Mouse (Mus musculus): ENCODE data around the gene Galnt16. TPM values are rescaled to one million over a fixed set of nuclear protein-coding genes. Genes with fewer than 3 reads are reported as not detected.

Gene Galnt16
- total and polyA plus RNA-seq, 3 experiments, result 0.08 TPM; not detected in 2

DNA sequence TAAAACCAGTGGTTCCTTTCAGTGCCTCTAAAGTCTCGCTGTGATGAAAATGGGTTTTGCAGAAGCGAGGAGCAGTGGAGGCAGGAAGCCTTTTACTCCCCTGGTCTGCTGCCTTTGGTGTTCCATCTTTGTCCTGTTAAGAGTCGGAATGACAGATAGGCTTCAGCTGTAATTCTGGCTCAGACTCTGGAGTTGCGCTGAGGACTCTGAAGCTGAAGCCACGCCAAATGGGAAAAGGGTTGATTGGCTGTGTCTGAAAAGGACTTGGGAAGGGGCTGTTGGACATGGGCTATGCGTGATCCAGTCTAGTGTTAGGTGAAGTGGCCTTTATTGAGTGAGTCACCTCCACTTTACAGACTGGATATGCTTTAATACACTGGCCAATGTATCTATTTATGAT, 12.6 kb downstream of the Galnt16 start:
- no peaks in the 10 kb centered on the region for H3K79me2 ChIP-seq (ENCODE audit: control insufficient read depth, insufficient read depth, low read length, poor library complexity)
- DNase-seq (ENCODE audit: low read depth, low spot score), result no peak
- no peak overlapping the region for H3K4me3 ChIP-seq (ENCODE audit: control insufficient read depth in 1 of 2, insufficient read depth in 1 of 2, low read depth in 2 of 2, low read length in 2 of 2)
- no peaks in the 10 kb centered on the region for H3K4me1 ChIP-seq (ENCODE audit: control insufficient read depth in 1 of 2, insufficient read depth in 2 of 2, low read length in 2 of 2)
- H3K9me3 ChIP-seq (replicated peaks; ENCODE audit: insufficient read depth, low read length), result no peaks in the 10 kb centered on the region
- no peak overlapping the region for H3K9ac ChIP-seq (ENCODE audit: control insufficient read depth, low read depth, low read length, poor library complexity, severe bottlenecking)
- TF ChIP-seq HCFC1 (IDR thresholded peaks at IDR 0.05; ENCODE audit: low read depth, low read length) (no peak), NRF1 (IDR thresholded peaks at IDR 0.05; ENCODE audit: insufficient read depth, low read depth, low read length, poor library complexity, severe bottlenecking) (no peak), KAT2A (conservative IDR thresholded peaks at IDR 0.05; ENCODE audit: low read depth, low read length) (no peak), JUND (IDR thresholded peaks at IDR 0.05; ENCODE audit: low read depth, low read length) (no peak), GABPA (IDR thresholded peaks at IDR 0.05; ENCODE audit: low read depth, low read length) (no peak), CHD1 (IDR thresholded peaks at IDR 0.05; ENCODE audit: low read depth, low read length) (no peak), MYC (IDR thresholded peaks at IDR 0.05; ENCODE audit: low read depth, low read length) (no peak), POLR2AphosphoS2 (IDR thresholded peaks at IDR 0.05; ENCODE audit: low read length) (no peak), CTCF (IDR thresholded peaks at IDR 0.05 in 2 of 3, conservative IDR thresholded peaks at IDR 0.05 in 1 of 3; ENCODE audit: control insufficient read depth in 1 of 3, insufficient read depth in 1 of 3, low read depth in 2 of 3, low read length in 3 of 3, poor library complexity in 1 of 3, severe bottlenecking in 1 of 3) (no peak)
- no peaks in the 10 kb centered on the region for H3K36me3 ChIP-seq (ENCODE audit: control insufficient read depth in 1 of 2, insufficient read depth in 2 of 2, low read length in 2 of 2)
- H3K27ac ChIP-seq (ENCODE audit: control insufficient read depth, low read depth, low read length), result no peak overlapping the region
- peaks cover 1 to 2% of the 10 kb centered on the region in 2 experiments; a peak in 3 of 4 replicates for H3K27me3 ChIP-seq (ENCODE audit: control insufficient read depth in 1 of 2, insufficient read depth in 2 of 2, low read length in 2 of 2)

DNA sequence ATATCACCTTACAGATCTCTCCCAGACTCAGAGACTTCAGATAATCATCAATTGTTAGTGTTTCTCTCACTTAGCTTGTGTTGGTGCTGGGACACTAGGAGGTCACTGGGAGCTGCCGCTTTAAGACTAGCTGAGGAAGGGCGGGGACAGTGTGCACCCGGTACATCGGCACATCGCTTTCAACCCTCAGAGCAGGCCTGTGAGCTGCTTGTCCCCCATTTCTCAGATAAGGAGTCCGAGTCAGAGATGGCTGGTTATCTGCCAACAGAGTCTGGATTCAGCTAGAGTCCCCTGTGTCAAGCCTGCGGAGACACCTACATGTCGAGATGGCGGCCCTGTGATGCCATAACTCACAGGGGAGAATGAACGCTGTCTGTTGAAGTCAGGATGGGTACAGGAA, 13.5 kb downstream of the Galnt16 start:
- Histone ChIP-seq H3K79me2 (ENCODE audit: control insufficient read depth, insufficient read depth, low read length, poor library complexity) (no peaks in the 10 kb centered on the region), H3K27me3 (ENCODE audit: control insufficient read depth in 1 of 2, insufficient read depth in 2 of 2, low read length in 2 of 2) (peaks cover 1 to 2% of the 10 kb centered on the region in 2 experiments; a peak in 3 of 4 replicates), H3K9me3 (replicated peaks; ENCODE audit: insufficient read depth, low read length) (no peaks in the 10 kb centered on the region), H3K4me3 (ENCODE audit: control insufficient read depth in 1 of 2, insufficient read depth in 1 of 2, low read depth in 2 of 2, low read length in 2 of 2) (no peak overlapping the region), H3K36me3 (ENCODE audit: control insufficient read depth in 1 of 2, insufficient read depth in 2 of 2, low read length in 2 of 2) (no peaks in the 10 kb centered on the region), H3K9ac (ENCODE audit: control insufficient read depth, low read depth, low read length, poor library complexity, severe bottlenecking) (no peak overlapping the region), H3K27ac (ENCODE audit: control insufficient read depth, low read depth, low read length) (no peak overlapping the region), H3K4me1 (ENCODE audit: control insufficient read depth in 1 of 2, insufficient read depth in 2 of 2, low read length in 2 of 2) (no peaks in the 10 kb centered on the region)
- peak; percentile 65 for DNase-seq (ENCODE audit: low read depth, low spot score)
- no peak for TF ChIP-seq RAD21 (IDR thresholded peaks at IDR 0.05; ENCODE audit: low read depth, low read length)
- no peak for TF ChIP-seq CHD1 (IDR thresholded peaks at IDR 0.05; ENCODE audit: low read depth, low read length)
- no peak for TF ChIP-seq USF2 (IDR thresholded peaks at IDR 0.05; ENCODE audit: borderline replicate concordance in 1 of 2, insufficient read depth in 1 of 2, low read depth in 1 of 2, low read length in 2 of 2)
- TF ChIP-seq TAL1 (IDR thresholded peaks at IDR 0.05; ENCODE audit: low read length), result no peak
- no peak for TF ChIP-seq NRF1 (IDR thresholded peaks at IDR 0.05; ENCODE audit: insufficient read depth, low read depth, low read length, poor library complexity, severe bottlenecking)
- no peak for TF ChIP-seq MXI1 (IDR thresholded peaks at IDR 0.05; ENCODE audit: low read depth, low read length)
- no peak for TF ChIP-seq MEF2A (IDR thresholded peaks at IDR 0.05; ENCODE audit: extremely low read depth, insufficient replicate concordance, low read depth, low read length, poor library complexity, severe bottlenecking)
- no peak for TF ChIP-seq JUND (IDR thresholded peaks at IDR 0.05; ENCODE audit: low read depth, low read length)
- no peak for TF ChIP-seq NELFE (IDR thresholded peaks at IDR 0.05; ENCODE audit: low read depth, low read length)
- no peak for TF ChIP-seq RCOR1 (IDR thresholded peaks at IDR 0.05; ENCODE audit: low read depth, low read length)
- no peak for TF ChIP-seq CHD2 (IDR thresholded peaks at IDR 0.05; ENCODE audit: low read length)
- TF ChIP-seq BHLHE40 (IDR thresholded peaks at IDR 0.05; ENCODE audit: borderline replicate concordance, low read depth, low read length), result no peak
